Mouse (Mus musculus) kidney, postnatal 10 days (tissue): Measurements from ENCODE around the gene Shc1.

Experiments used
- DNase-seq: peaks from one replicate; pipeline ENCODE4 v3.0.0; 2021; ENCODE audit warnings: mixed read lengths

Gene Shc1

DNA sequence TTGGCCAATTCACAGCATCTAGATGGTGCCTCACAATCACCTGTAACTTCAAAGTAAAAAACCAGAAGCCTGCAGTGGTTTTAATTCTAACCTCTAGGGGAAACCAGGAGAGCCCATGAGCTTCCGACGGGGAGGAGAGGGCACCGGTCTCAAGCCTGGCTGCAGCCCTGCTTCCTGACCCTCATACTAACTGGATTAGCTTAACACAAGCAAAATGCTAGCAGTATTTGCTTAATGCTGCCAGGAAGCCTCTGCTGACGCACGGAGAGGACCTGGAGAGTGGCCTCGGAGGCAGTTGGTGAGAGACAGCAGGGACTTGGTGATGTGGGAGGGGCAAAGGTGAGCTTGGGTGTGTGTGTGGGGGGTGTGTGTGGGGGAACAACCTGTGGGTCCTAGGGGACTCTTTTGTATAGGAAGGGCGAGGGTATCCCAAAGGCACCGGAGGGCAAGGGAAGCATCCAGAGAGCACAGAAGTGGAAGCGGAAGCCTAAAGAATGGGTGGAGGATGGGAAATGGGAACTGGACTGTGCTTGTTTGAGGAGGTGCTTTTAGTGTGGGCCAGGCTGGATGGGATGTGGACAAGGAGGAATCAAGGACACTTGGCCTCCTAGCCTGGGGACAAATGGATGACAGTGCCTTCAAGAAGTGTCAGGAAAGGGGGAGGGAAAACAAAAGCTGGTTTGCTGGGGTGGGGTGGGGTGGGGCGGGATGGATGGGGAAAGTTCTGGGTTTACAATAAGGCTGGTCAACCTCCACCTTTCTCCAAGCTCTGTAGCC lies 36.3 kb downstream of the Shc1 start, which contains the start of gene Pmvk:
Pmvk (plus strand) TSS at position 141 of the 777 bp plus-strand sequence.
- DNase-seq = no peak

DNA sequence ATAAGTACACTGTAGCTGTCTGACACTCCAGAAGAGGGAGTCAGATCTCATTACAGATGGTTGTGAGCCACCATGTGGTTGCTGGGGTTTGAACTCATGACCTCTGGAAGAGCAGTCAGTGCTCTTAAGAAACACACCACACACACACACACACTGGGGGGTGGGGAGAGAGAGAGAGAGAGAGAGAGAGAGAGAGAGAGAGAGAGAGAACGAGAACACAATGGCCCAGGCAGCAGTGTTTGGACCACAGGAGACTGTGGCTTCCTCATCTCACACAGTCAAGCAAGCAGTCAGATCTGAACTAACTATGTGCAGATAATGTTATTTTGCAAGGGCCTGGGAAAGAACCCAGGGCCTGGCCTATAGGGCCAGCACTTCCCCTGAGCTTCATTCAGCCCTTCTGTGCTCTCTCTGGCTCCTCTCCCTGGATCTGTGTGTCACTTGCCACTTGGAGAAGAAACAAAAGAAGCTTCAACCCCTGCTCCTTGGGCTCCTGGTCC lies 37.6 kb downstream of the Shc1 start:
- no peak for DNase-seq

DNA sequence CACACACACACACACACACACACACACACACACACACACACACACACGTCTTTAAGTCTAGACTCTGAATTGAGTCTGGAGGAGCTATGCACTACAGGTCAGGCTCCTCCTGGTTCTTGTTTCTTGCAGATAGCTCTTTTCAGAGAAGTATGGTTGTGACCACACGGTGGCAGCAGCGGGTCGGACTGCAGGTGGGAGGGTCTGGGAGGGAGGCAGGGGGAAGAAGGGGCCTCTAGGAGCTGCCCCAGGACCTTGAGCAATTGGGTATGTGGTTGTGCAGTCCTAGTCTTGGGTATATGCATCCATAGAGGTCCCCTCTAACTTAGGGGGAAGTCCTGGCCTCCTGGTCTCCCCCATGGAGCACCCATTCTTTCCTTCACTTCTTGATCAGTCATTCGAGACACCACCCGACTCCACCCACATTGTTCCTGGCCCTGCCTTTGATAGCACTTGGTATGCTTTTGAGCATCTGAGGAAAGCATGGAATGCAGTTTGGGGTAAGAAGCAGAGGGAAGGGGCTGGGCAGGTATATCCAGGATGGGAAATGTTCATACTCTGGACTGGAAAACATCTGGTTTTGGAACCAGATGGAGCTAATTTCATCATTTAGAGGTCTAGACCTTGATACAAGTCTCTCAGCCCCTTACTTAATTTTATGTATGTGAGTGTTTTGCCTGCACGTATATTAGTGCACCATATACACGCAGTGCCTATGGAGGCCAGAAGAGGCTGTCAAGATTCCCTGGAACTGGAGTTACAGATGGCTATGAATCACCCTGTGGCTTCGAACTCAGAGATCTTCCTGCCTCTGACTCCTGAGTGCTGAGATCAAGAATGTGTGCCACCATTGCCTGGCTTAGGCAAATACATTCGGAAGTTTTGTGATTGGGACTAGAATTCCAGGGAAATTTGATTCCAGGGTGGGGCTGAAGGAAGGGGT lies 38.8 kb downstream of the Shc1 start:
- peak; percentile 83 for DNase-seq

DNA sequence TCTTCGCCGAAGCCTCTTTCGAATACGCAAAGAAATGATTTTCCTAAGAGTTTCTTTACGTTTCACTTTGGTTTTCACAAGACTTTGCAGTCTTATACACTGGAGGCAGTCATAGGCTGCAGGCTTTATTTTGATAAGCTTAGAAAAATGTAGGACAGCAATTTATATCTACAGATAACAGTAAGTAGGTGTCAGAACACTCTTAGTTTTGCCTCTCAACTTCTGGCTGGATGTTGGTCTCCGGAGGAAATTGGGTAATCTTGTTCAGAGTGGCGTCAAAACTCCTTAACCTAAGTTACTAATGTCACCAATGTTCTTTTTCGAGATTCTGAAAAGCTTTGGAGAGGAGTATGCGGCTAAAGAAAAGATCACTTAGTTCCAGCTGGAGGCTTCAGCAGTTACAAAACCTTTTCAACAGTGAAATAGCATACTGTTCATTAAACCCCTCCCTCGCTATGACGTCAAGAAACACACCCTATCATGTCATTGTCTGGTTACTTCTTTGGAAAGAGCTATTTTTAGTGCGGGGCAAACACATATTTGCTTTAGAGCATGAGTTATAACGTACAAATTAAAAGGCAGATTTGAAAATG lies 40.2 kb downstream of the Shc1 start:
- peak; percentile 53 for DNase-seq

DNA sequence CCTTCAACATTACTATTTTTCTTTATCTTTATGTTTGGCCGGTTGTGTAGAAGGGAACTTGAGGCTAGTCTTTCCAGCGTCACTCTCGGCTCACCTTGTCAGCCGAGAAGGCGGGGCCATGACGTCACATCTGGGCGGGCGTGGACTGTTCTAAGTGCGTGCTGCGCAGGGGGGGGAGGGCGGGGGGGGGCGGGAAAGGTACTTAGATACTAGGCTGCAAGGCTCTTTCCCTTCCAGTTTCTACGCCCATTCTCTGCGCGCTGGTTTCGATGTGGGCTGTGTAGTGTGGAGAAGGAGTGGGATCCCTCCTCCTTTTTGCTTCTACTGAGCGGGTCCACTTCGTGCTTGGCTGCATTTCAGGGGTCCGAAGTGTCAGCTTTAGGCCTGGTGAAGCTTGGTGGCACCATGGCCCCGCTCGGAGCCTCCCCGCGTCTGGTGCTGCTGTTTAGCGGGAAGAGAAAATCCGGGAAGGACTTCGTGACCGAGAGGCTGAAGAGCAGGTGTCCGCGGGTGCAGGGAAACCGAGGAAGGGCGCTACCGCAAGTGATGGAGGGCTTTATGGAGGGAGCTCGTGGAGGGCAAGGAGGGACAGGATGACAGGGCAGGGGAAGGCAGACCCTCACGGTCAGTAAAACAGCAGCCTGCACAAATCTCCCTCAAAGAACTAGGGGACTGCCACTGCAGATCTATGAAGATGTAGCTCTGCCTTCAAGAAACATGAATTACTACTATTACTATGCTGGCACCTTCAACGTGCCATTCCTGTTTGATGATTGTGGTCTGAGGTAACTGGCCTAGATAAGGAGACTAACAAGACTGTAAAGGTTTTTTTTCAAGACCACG lies 40.9 kb downstream of the Shc1 start:
- DNase-seq = peak; percentile 97

DNA sequence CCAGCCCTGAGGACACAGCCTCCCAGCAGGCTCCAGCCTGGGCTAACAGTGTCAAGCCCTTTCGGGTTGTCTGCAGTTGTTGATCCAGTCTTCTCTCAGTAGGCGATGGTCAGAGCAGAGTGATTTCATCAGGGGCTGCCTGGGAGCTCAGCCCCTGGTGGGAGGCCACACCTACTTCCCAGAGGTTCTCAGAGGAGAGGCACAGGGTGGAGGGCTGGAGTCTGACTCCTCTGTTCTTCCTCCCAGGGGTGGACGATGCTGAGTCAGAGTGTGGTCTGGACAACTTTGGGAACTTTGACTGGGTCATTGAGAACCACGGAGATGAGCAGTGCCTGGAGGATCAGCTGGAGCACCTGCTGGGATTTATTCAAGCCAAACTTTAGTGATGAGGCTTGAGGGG lies 50.0 kb downstream of the Shc1 start:
- DNase-seq = no peak

DNA sequence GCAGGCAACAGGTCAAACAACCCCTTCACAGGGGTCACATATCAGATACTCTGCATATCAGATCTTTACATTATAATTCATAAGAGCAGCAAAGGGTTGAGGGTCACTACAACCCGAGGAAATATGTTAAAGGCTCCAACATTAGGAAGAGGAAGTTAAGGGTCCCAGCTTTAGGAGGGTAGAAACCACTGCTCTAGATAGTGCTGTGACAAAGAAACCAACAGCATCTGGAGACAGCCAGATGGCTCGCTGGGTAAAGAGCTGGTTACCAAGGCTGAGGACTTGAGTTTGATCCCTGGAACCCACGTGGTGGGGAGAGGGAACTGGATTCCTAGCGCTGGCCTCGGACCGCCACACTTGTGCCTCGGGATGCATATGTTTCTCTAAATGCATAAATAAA lies 54.0 kb downstream of the Shc1 start:
- no peak for DNase-seq

DNA sequence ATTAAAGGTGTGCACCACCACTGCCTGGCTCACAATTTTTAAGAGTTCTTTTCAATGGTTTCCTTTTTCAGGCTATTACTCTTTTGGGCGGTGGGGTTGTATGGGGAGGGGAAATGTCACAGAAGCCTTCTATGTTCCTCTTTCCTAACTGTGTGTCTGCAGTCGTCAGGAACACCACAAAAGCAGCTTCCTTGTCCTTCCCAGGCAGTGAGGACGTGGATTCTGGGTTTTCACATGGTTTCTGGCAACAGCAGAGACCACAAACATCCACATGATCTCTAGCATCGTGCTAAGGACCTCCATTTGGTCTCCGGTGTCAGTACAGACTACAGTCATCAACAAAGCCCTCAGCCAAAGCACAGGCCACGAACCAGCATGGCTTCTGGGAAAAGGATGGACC lies 55.6 kb downstream of the Shc1 start:
- no peak for DNase-seq

DNA sequence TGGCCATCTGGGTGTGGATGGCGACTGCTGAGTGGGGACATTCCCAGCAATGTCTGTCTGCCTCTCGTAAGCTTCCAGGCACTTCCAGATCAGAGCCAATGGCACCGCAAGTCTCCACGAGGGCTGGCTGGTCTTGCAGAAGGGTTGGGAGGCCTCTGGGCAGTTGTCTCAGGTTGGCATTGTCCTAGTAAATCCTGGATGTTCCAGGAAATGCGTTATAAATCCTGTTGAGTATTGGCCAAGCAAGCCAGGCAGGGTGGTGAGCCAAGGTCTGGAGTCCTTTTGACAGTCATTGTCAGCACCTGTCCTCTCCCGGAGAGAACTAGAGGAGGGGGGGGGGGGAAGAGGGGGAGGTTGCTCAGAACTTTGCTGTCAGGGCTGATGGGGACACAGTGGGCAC lies 60.8 kb downstream of the Shc1 start:
- DNase-seq = no peak
